Mouse (Mus musculus) NIH3T3 (cell line): ENCODE measurements around the gene Eef1akmt3.
"Not testable (repeated sequence)": the region's sequence is repeated elsewhere in the genome, so short reads cannot be mapped to it uniquely, and the experiment has no call there.

Source experiments
- DNase-seq: peaks from one replicate; pipeline ENCODE4 v3.0.0-alpha.2; 2012; ENCODE audit warnings: low read depth

Eef1akmt3 gene

DNA sequence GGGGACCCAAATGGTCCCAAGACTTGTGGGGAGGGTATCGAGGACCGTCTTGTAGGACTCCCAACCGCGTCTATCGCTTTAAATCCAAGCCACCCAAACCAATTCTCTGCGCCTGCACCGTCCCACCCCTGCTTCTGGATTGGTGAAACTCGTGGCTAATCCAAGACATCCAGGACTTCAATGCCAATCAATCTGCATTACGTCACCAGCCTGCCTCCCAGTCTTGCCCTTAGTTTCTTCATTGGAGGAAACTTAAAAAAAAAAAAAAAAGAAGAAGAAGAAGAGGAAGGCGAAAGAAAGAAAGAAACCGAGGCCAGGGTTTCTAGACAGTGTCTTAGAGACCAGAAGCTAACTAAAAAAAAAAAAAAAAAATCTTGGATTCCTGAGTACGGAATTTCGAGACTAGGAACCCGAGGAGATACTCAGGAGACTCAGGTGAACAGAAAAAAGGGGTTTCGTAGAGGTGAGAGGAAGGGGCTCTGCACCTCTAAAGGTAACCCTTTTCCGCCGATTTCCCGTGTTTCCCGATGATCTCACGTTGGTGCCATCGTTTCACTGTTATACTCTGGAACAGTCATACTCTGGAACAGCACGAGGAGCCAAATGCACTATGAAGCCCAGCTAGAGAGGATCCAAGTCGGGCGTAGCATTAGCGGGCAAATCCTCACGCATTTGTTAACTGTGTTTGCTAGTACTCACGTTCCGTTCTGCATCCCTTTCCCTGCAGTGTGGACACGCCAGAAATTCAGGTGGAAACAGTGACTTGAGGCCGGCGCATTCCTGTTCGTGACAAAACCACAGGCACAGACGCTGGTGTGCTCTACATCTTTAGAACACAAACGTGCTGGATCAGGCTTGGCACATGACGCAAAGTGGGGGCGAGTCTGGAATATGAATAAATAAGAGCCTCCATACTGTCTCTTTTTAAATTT lies 29.1 kb upstream of the Eef1akmt3 start, which contains the start of gene Tspan31:
Tspan31 (minus strand) TSS at position 75 of the 932 bp plus-strand sequence.
- peak; percentile 98 for DNase-seq

DNA sequence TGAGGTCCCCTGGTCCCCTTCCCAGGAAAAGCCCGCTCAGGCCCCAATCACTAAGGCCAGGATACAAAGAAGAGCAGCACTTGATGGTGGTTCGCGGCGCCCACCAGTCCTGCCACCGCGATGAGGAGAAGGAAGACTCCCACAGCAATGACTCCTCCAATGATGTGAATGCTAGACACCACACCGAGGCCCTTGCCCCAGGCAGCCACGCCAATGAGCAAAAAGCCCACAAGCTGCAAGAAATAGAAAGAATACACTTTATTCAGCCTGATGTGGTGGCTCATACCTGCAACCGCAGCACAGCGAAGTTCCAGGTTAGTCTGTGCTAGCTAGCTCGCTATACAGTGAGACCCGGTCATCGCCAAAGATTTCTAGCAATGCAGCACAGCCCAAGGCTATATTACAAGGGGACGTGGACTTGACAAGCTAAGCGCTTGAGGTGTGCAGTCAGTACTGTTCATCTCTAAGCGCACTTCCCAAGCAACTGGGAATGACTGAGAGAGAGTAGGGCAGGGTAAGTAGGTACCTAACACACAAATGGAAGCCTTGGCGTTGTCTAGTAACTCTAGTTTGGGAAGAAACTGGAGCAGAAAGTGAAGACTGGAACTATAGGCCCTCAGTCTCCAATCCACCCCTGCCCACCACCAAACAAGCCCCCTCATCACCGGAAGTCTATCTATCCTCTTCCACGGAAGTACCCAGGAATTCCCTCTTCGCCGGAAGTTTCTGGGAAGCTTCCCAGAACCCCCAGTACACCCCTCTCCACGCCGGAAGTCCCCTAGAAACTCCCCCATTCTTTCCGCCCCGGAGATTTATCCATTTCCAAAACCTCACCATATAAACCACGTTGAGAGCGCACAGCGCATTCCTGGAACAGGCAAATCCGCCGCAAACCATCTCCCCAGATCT lies 28.2 kb upstream of the Eef1akmt3 start:
- peak; percentile 55 for DNase-seq

DNA sequence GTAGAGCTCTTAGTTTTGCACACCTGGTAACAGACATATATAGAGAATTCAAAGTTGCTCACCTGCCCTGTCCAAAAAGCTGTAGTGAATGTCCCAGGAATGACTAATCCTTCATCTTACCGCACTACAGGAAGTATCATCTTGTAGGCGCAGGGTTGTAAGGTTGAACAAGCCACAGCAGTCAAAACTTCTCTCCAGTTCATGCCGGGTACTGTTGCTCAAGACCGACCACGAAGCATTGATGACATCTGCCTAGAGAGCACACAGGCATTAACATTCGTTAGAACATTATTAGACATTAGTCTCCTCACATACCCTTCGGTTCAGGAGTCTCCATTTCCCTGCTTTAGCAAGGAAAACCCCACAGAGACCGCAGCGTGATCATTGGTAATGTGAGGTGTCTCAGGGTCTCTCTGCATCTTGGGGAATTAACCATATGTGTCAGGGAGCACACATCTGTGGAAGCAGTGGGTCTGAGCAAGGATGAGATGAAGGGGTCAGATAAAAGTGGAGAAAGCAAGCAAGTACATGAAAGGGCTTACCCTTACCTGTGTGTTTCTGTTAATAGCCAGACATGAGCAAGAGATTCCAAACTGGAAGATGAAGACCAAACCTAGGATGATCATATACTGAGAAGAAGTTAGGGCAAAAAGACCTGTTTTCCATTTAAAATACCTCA lies 27.2 kb upstream of the Eef1akmt3 start:
- DNase-seq: peak; percentile 41

DNA sequence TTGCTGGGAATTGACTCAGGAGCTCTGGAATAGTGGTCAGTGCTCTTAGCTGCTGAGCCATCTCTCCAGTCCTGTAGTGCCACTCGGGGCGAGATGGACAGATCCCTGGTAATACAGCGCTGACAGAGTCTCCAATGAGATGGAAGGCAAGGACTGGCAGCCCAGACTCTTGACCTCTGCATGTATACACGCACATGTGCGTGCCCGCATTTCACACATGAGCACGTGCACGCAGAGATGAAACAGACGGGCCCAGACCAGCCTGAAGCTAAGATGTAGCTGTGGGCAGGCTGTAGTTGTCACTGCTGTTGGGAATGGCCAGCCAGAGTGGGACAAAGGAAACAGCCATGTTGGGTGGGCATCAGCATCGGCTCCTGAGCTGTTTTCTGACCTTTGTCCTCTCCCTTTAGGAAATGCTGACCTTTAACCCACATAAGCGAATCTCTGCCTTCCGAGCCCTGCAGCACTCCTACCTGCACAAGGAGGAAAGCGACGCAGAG lies 25.3 kb upstream of the Eef1akmt3 start:
- no peak for DNase-seq

DNA sequence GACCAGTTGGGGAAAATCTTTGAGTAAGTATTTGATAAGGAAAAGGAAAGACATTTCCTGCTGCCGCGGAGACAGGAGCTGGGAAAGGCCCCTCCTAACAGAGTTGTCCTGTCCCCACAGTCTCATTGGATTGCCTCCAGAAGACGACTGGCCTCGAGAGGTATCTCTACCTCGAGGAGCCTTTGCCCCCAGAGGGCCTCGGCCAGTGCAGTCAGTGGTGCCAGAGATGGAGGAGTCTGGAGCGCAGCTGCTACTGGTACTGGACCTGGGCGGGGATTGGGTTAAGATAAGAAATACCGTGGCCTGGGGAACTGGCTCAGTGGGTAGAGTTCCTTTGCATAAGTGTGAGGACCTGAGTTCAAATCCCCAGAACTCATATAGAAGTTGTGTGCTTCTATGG lies 24.7 kb upstream of the Eef1akmt3 start:
- no peak for DNase-seq

DNA sequence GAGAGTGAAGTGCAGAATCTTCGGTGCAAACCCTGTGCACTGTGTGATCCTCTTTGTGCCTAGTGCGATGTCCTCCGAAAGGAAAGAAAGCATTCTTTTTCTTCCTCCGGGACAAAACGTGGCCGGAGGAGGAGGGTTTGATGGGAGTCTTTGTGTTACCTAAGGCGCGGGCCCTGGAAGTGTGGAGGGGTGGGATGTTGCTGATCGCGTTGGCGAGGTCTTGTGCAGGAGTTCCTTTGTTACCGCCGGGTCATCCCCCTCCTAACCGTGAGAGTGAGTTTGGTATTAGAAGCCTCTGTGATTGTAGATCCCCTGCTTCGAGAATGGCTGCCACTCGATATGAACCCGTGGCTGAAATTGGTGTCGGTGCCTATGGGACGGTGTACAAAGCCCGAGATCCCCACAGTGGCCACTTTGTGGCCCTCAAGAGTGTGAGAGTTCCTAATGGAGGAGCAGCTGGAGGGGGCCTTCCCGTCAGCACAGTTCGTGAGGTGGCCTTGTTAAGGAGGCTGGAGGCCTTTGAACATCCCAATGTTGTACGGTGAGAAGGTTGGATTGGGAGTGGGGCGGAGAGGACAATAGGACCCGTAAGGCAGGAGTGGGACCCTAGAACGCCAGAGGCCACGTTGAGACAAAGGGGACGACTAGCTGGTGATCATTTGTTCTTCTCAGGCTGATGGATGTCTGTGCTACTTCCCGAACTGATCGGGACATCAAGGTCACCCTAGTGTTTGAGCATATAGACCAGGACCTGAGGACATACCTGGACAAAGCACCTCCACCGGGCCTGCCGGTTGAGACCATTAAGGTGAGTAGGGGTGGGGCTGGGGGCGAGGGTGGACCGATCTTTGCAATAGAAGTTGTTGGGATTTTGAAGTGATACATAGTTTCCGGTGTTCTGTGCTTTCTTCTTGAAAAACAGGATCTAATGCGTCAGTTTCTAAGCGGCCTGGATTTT lies 22.9 kb upstream of the Eef1akmt3 start:
- peak; percentile 53 for DNase-seq

DNA sequence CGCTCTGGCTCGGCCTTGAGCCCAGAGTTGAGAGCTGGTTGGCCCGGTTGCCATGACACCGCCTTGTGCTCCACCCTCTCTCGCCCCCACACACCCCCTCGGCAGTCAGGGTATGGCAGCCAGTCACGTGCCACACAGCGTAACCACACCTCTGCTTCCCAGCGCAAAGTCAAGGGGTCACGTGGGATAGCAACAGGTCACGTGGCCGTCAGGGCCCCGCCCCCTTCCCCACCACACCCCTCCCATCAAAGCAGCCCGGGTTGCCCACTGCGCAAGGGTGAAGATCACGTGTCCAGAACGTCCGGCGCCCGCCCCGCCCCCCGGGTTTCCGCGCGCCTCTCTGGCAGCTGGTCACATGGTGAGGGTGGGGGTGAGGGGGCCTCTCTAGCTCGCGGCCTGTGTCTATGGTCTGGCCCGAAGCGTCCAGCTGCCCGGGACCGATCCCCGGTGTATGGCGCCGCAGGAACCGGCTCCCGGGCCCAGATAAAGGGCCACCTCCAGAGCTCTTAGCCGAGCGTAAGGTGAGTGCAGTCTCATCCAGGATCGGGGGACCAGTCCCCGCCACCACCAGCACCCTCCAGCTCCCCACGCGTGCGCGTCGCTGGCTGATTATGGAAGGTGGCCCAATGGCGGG lies 22.0 kb upstream of the Eef1akmt3 start, which contains the start of gene Cdk4:
Cdk4 (plus strand) TSS at position 296 of the 634 bp plus-strand sequence.
- peak; percentile 99 for DNase-seq

DNA sequence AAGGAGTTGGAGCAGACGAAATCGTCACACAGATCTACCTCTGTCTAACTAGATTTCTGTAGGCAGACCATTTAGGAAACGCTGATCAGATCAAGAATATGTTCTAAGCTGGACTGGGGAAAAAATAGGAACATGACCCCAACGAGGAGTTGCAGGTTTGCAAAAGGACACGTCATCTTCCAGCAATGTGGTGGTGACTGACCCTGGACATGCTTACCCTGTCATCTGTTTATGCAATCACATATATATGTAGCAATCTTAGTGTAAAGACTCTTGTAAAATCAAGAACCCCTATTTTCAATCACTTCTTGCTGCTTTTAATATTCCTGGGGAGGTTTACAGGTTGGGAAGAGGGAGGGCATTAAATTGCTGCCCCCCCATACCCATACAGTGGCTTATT lies 21.2 kb upstream of the Eef1akmt3 start:
- peak; percentile 73 for DNase-seq

DNA sequence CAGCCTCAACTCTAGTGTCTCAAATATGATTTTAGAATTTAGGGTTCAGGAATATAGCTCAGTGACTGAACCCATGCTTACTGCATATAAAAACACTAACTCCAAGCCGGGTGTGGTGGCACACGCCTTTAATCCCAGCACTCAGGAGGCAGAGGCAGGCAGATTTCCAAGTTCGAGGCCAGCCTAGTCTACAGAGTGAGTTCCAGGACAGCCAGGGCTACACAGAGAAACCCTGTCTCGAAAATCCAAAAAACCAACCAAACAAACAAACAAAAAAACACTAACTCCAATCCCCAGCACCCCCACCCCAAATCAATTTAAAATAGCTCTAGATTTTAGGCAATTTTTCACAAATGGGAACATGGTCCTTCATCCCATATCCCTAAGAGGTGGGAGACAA lies 20.8 kb upstream of the Eef1akmt3 start:
- DNase-seq: not testable (repeated sequence)

DNA sequence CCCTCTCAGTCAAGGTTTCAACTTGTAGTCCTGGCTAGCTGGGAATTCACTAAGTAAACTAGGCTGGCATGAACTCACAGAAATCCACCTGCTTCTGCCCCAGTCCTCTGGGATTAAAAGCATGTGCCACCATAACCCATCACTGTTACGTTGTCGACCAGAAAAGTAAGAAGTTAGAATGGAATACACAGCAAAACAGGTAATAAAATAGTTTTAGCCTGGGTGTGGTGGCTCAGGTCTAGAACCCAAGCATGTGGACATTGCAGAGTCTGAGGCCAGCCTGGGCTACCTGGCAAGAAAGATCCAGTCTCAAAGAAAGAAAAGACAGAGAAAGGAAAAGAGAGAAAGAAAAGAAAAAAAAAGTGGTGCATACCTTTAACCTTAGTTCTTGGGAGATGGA lies 20.2 kb upstream of the Eef1akmt3 start:
- DNase-seq: no peak

DNA sequence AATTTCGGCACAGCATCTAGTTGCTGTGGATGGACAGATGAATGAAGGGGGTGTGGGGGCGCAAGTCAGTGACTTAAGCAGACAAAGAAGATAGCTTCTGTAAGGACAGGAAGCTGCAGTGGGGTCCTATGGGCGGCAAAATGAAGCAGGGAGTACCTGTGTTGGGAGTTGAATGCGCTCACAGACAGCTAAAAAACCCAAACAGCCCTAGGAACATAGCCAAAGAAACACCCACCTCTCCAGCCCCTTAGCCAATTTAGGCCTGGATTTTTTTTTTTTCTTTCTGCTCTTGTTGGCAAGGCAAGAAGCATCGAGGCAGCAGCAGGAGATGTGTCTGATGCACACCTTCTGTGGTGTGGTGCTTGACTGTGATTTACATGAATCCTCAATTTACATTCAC lies 19.8 kb upstream of the Eef1akmt3 start:
- no peak for DNase-seq

DNA sequence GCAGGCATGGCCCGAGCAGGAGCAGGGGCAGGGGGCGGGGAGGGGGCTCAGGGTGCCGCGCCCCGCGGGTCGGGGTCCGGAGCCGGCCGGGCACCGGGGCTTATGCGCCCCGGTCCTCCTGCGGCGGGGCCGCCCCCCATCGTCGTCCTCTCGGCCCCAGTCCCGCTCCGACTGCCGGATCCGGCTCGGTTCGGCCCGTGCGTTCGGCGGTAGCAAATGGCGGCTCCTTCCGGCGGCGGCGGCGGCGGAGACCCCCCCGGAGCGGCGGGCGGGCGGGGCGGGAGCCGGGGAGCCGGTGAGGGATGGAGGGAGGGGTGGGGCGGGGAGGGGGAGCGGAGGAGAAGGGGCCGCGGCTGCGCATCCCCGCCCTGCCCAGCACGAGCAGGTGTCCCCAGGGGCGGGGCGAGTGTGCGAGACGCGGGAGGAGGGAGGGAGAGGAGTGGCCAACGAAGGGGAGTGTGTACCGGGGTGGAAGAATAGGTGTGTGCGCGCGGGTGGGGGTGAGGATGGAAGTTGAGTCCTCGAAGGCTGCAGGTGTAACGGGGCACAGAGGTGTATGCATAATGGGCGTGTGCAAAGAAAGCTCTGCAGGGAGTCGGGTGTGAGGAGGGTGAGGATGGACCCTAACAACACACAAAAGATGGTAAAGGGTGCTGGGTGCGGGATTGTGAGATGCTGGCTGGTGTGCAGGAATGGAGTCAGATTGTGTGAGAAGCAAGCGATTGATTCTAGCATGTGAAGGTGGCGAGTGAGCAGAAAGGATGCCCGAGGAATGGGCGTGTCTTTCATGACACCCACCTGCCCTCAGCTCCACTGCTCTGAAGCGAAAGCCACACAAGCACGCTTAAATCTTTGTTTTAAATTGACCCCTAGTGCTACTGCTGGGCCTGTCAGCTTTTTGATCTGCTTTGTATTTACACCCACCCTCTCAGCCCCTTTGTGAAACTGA lies 18.9 kb upstream of the Eef1akmt3 start, which contains the start of gene March9:
March9 (minus strand) TSS at position 217 of the 949 bp plus-strand sequence.
- peak; percentile 70 for DNase-seq

DNA sequence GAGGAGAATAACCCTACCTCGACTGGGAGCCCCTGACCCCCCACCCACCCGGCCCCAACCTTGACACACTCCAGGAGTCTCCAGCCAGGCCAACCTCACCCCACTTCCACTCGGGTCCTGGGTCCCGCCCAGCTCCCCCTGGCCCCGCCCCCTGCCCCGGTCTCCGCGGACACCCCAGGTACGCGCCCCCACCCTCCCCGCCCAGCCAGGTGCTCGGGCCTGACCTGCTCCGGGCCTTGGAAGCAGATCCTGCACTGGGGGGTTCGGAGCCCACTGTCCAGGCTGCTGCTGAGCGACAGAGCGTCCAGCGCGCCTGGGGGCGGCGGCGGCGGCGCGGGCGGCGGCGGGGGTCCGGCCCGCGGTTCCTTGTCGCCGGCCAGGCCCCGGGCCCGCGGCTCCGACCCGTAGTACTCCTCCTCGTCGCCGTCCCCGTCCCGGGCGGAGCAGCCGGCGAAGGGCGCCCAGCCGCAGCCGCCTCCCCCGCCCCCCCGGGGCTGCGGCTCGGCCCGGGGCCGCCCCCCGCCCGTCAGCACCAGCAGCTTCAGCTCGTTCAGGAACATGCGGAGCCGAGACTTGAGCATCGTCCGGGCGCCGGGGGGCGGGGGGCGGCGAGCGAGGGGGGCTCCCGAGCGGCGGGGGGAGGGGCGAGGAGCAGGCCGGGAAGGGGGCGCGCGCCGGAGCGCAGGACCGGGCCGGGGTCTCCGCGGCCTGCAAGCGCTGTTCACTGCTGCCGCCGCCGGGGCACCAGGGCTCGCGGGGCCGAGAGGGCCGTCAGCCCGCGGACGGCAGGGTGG lies 18.1 kb upstream of the Eef1akmt3 start:
- peak; percentile 35 for DNase-seq

DNA sequence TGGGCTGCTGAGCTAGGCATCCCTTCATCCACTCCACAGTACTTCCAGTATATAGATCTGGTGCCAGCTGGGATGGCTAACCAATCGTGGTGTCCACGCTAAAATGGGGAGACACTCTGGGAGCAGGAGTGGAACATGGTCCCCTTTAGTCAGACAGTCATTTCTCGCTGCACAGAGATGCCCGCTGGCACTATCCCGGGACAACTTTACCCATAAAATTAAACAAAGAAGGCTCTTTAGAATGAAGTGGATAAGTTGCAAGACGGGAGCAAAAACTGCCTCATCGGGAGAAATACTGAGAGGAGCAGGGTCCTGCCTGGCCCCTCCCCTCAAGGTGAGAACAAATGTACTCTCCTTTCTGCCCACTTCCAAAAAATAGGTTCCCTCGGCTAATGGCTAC lies 17.4 kb upstream of the Eef1akmt3 start:
- DNase-seq: no peak

DNA sequence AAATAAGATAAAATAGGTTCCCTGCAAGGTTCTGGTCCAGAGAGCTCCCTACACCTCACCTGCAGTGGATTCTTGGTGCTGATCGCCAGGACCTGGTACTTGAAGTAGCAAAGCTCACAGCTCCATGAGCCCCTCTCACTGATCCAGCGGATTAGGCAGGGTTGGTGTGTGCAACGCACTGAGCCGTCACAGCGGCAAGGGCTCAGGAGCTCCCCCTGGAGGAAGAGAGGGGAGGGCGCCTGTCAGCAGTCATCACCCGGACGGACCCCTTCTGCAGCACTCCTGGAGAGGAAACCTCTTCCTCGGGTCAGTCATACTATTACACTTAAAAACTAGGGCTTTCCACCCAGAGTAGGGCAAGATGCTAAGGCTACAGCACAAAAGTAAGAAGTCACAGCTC lies 16.8 kb upstream of the Eef1akmt3 start:
- DNase-seq: peak; percentile 86

DNA sequence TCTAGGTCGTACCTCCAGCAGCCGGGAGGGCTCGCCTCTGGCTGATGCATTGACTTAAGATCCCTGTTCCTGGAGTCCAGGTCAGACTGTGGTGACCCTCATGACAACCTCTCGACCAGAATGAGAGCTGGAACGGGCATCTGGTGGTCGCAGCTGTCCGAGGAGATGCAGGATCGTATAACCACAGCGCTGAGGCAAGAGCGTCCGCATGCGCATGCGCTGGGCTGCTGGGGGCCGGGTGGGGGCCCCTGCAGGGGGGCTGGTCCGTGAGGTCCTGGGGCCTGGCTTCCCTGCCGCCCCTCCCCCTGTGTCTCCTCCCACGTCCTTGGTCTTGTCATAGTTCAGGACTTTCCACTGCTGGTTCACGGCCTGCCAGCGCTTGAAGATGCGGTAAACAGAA lies 15.2 kb upstream of the Eef1akmt3 start:
- DNase-seq: no peak

DNA sequence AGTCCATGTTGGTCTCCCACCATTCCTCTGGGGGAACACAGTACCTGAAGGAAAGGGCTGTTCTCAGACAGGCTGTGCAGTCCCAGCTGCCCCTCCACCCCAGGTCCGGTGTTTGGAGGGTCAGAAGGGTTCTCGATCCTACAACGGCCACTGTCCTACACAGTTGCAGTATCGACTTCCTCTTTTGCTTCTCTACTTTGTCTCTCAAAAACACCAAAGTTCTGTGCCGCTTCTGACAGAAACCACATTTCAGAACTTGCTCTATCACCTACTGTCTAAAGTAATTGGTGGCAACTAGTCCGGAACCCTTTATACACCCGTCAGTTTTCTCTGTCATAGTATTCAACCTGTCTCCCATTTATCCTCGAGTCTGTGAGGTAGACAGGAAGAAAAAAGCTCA lies 14.1 kb upstream of the Eef1akmt3 start:
- no peak for DNase-seq

DNA sequence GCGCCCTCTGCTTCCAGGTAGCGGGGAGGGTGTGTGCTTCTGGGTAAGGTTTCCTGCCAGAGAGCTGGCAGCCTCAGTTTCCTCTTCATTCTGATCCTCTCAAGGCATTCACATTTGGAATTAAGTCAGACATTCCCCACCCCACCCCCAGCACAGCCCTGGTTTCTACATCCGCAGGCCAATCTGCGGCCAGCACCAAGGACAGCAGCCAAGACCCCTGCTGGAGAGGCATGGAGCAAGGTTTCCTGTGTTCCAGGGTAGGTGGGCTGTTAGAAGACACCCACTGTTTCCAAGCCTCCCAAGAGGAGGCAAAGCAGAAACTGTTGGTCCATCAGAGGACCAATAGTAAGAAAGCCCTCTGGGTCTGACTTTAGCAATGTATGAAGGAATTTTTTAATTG lies 13.3 kb upstream of the Eef1akmt3 start:
- DNase-seq: peak; percentile 25
